Mouse (Mus musculus) CH12.LX (cell line): ENCODE measurements around the gene Nptx1.

Source experiments
- JUN ChIP-seq: IDR thresholded peaks from 2 replicates; pipeline ENCODE4 v1.6.1; 2011; ENCODE audit warnings: low read depth, mild to moderate bottlenecking, low read length, improper control_type of control experiment, moderate library complexity; ENCODE audit not compliant: insufficient read depth
- MEF2A ChIP-seq: IDR thresholded peaks from 2 replicates; pipeline ENCODE4 v1.6.1; 2014; ENCODE audit warnings: low read depth, mild to moderate bottlenecking, inconsistent platforms, low read length, improper control_type of control experiment, borderline replicate concordance
- SMC3 ChIP-seq: IDR thresholded peaks from 2 replicates; pipeline ENCODE4 v1.6.1; 2011; ENCODE audit warnings: low read depth, low read length, improper control_type of control experiment
- ZNF384 ChIP-seq: IDR thresholded peaks from 2 replicates; pipeline ENCODE4 v1.6.1; 2012; ENCODE audit warnings: low read depth, low read length, improper control_type of control experiment, inconsistent platforms

GRCm38 (mm10) chr11:119516677-119517361 lies 30.7 kb downstream of the Nptx1 start:
- TF ChIP-seq MEF2A (no peak), JUN (no peak), SMC3 (no peak), ZNF384 (no peak)
